Mouse (Mus musculus) kidney, postnatal 0 days (tissue): ENCODE data around the gene Osgin1. TPM values are rescaled to one million over a fixed set of nuclear protein-coding genes. Genes with fewer than 3 reads are reported as not detected.
A peak's percentile ranks its signal among the peaks of the same experiment; 100 is the strongest.

ENCODE experiments used
- ATAC-seq: fragments of 200-750 bp; cut with Nextera tagmentation; replicated peaks from 2 replicates; pipeline ENCODE4 v1.8.0; 2017; ENCODE audit warnings: low read depth, moderate number of reproducible peaks, moderate TSS enrichment, moderate library complexity; ENCODE audit not compliant: low FRiP score
- DNase-seq: peaks from one replicate; pipeline ENCODE4 v3.0.0-alpha.2; 2016; ENCODE audit warnings: low spot score
- H3K27ac ChIP-seq: fragments of 300-500 bp; sonication (generic); 2 replicates; pipeline ENCODE4 v1.5.1; 2014; ENCODE audit warnings: mild to moderate bottlenecking
- H3K27me3 ChIP-seq: fragments of 300-500 bp; sonication (generic); 2 replicates; pipeline ENCODE4 v1.6.1; 2014; ENCODE audit warnings: low read length, mixed read lengths; ENCODE audit not compliant: insufficient read depth
- H3K36me3 ChIP-seq: fragments of 300-500 bp; sonication (generic); 2 replicates; pipeline ENCODE4 v1.6.1; 2014; ENCODE audit warnings: low read length, mixed read lengths; ENCODE audit not compliant: insufficient read depth
- H3K4me1 ChIP-seq: fragments of 300-500 bp; sonication (generic); replicated peaks from 2 replicates; pipeline ENCODE4 v1.6.1; 2014; ENCODE audit warnings: antibody characterized with exemption, low read length, mixed read lengths; ENCODE audit not compliant: insufficient read depth
- H3K4me2 ChIP-seq: fragments of 300-500 bp; sonication (generic); 2 replicates; pipeline ENCODE4 v1.6.1; 2014; ENCODE audit warnings: mild to moderate bottlenecking, low read length, moderate library complexity, mixed read lengths
- H3K4me3 ChIP-seq: fragments of 300-500 bp; sonication (generic); replicated peaks from 2 replicates; pipeline ENCODE4 v1.5.1; 2014; ENCODE audit warnings: low read depth, low read length
- H3K9ac ChIP-seq: fragments of 300-500 bp; sonication (generic); 2 replicates; pipeline ENCODE4 v1.6.1; 2014; ENCODE audit warnings: low read depth, low read length
- H3K9me3 ChIP-seq: fragments of 300-500 bp; sonication (generic); replicated peaks from 2 replicates; pipeline ENCODE4 v1.6.1; 2016; ENCODE audit warnings: low read length, inconsistent platforms, mixed read lengths
- CTCF ChIP-seq: IDR thresholded peaks from 2 replicates; pipeline ENCODE4 v1.5.1; 2016; ENCODE audit warnings: antibody characterized with exemption, low read depth, mild to moderate bottlenecking, moderate library complexity
- WGBS: fragments of 180-500 bp; shearing (Covaris S2); extraction: QIAGEN DNeasy Blood & Tissue Kit; methylation state at CpG from one replicate; pipeline ENCODE4 v1.1.7; 2014; 5-methylcytosine and 5-hydroxymethylcytosine counted together
- polyA plus RNA-seq: library from polyadenylated mRNA; unstranded; fragments of >200 nt; fragmentation: Nextera tagmentation; extraction: Ambion mirVana; gene quantifications from 2 replicates; pipeline ENCODE4 v1.2.1, GENCODE M21; 2015

The Osgin1 gene
- 4.1 and 4.4 TPM in 2 replicates for polyA plus RNA-seq

GRCm38 (mm10) chr8:119433582-119434174, at the start of gene Osgin1:
Gene Osgin1, plus strand, starts transcription at chr8:119434124.
- TF ChIP-seq CTCF = no peak
- Histone ChIP-seq H3K9me3 (no peaks in the 10 kb centered on the region), H3K4me1 (peaks cover 20% of the 10 kb centered on the region), H3K27ac (no peak within 1 kb of the TSS), H3K27me3 (no peaks in the 10 kb centered on the region), H3K4me2 (no peak within 1 kb of the TSS), H3K36me3 (no peaks in the 10 kb centered on the region), H3K4me3 (no peak within 1 kb of the TSS), H3K9ac (no peak within 1 kb of the TSS)
- ATAC-seq = no peak
- DNase-seq = no peak
- 79% methylated on average over 13 of the region's 13 CpGs for WGBS

DNA sequence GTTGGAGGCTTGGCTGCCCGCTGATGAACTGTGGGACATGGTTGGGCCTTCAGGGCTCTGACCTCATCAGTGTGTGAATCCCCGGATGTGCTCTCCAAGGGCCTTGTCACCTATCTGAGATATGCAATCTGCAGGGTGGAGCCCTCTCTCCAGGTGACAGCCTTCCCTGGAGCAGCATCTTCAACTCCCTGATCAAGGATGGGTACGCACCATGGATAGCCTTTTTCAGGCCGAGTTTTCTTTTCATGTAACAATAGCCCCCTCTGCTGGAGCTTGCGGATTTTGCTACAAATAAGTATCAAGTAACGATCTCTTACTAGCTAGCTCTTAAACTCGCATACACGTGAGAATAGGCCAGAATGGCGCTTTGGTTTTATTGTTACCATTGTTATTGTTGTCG, 49.4 kb upstream of the Osgin1 start:
- DNase-seq (peak; percentile 75), ATAC-seq (no peak)
- H3K4me2 ChIP-seq = no peak overlapping the region
- no peaks in the 10 kb centered on the region for H3K4me1 ChIP-seq
- 19% methylated on average over 10 of the region's 10 CpGs for WGBS
- TF ChIP-seq CTCF = peak; percentile 77
- H3K9ac ChIP-seq = no peak overlapping the region
- H3K27ac ChIP-seq = no peak overlapping the region
- H3K9me3 ChIP-seq = no peaks in the 10 kb centered on the region
- no peak overlapping the region for H3K4me3 ChIP-seq
- no peaks in the 10 kb centered on the region for H3K27me3 ChIP-seq
- H3K36me3 ChIP-seq = no peaks in the 10 kb centered on the region

- Histone ChIP-seq H3K36me3 (no peaks in the 10 kb centered on the region), H3K4me1 (no peaks in the 10 kb centered on the region), H3K4me2 (no peak overlapping the region), H3K27me3 (no peaks in the 10 kb centered on the region), H3K4me3 (no peak overlapping the region), H3K27ac (no peak overlapping the region), H3K9ac (no peak overlapping the region), H3K9me3 (no peaks in the 10 kb centered on the region)
- ATAC-seq = no peak
- no peak for TF ChIP-seq CTCF
- 75% methylated on average over 6 of the region's 6 CpGs for WGBS
- DNase-seq = no peak
Observed at GRCm38 (mm10) chr8:119385854-119386253, 48.1 kb upstream of the Osgin1 start.

GRCm38 (mm10) chr8:119386988-119387387, 46.9 kb upstream of the Osgin1 start:
- WGBS = 75% methylated on average over 6 of the region's 6 CpGs

GRCm38 (mm10) chr8:119394097-119394496, 39.8 kb upstream of the Osgin1 start:
- Histone ChIP-seq H3K36me3 (no peaks in the 10 kb centered on the region), H3K9ac (peak overlapping the region; percentile 91; the same call in 1 of the 2 replicates), H3K27ac (peak overlapping the region; percentile 93; the same call in 1 of the 2 replicates), H3K27me3 (no peaks in the 10 kb centered on the region), H3K4me3 (peak overlapping the region; percentile 77), H3K4me1 (peaks cover 14% of the 10 kb centered on the region; the same call in 1 of the 2 replicates), H3K4me2 (peak overlapping the region; percentile 100), H3K9me3 (no peaks in the 10 kb centered on the region)
- no peak for TF ChIP-seq CTCF
- 0 out of 2 replicates have a peak, but pooled peaks have one; percentile 1 for ATAC-seq
- 78% methylated on average over 9 of the region's 9 CpGs for WGBS
- DNase-seq = no peak

More at GRCm38 (mm10) chr8:119386988-119387387, 46.9 kb upstream of the Osgin1 start:
- no peak for DNase-seq
- Histone ChIP-seq H3K4me3 (no peak overlapping the region), H3K27me3 (no peaks in the 10 kb centered on the region), H3K9ac (no peak overlapping the region), H3K27ac (no peak overlapping the region), H3K36me3 (no peaks in the 10 kb centered on the region), H3K4me1 (no peaks in the 10 kb centered on the region), H3K4me2 (no peak overlapping the region), H3K9me3 (no peaks in the 10 kb centered on the region)
- no peak for TF ChIP-seq CTCF
- ATAC-seq = no peak

GRCm38 (mm10) chr8:119394524-119395026, 39.3 kb upstream of the Osgin1 start, which contains the start of gene Mlycd:
Gene Mlycd, plus strand, starts transcription at chr8:119394878.
- peak within 1 kb of the TSS; percentile 91 for H3K9ac ChIP-seq
- H3K4me1 ChIP-seq = peaks cover 14% of the 10 kb centered on the region; the same call in 1 of the 2 replicates
- no peaks in the 10 kb centered on the region for H3K27me3 ChIP-seq
- DNase-seq = peak; percentile 94
- peak within 1 kb of the TSS; percentile 100 for H3K4me2 ChIP-seq
- no peaks in the 10 kb centered on the region for H3K9me3 ChIP-seq
- no peaks in the 10 kb centered on the region for H3K36me3 ChIP-seq
- peak; percentile 92 for ATAC-seq
- peak within 1 kb of the TSS; percentile 93 for H3K27ac ChIP-seq
- no peak for TF ChIP-seq CTCF
- WGBS = 3% methylated on average over 42 of the region's 44 CpGs
- peak within 1 kb of the TSS; percentile 77 for H3K4me3 ChIP-seq
